Mouse (Mus musculus): ENCODE results near the gene Yars. TPM values are rescaled to one million over a fixed set of nuclear protein-coding genes. Genes with fewer than 3 reads are reported as not detected.

Gene Yars
- total and polyA plus RNA-seq, 3 experiments: 89.5 to 539 (median 179) TPM

DNA sequence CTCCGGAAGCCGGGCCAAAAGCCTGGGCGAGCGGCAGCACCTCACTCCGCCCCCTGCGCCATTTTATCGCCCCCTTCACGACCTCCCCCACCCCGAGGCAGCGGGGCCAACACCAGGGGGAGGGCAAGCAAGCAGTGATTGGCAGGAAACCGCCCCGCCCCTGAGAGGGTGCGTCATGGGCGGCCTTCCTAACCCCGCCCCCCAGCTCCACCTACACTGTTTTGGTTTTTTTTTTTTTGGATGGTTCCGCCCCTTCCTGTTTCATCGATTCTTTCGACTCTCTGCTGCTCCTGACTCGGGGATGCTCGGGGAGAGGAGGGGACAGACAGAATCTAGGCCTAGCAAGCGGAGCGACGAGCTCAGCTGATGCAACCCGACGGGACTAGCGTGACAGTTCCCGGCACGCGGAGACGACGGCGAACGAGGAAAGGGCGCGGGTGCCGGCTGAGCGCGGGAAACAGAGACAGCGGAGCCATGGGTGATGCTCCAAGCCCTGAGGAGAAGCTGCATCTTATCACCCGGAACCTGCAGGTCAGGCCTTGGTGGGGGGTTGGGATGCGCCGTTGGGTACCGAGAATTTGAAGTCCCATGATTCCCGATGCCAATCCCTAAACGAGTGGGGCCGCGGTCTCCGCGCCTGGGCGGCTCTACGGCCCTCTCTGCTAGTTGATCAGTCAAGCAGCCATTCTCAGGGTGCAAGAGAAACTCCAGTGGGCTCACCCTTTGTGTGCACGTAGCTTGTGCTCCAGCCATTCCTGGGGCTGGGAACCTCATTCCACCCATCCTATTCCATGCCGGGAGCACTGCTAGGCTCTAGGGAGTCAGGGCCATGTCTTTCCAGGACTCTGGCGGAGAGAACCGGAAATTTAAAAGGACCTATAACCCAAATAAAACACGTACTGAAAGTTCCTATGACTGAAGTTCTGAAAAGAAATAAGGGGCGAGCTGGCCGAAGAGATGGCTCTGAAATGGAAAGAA lies at the start of gene Yars, which contains the start of gene S100pbp (continued):
- TF ChIP-seq TBP (IDR thresholded peaks at IDR 0.05; ENCODE audit: low read depth, low read length) (0 out of 2 replicates have a peak, but pooled peaks have one; percentile 71), ZC3H11A (IDR thresholded peaks at IDR 0.05; ENCODE audit: low read depth, low read length) (no peak), TCF12 (IDR thresholded peaks at IDR 0.05; ENCODE audit: low read depth, low read length) (peak; percentile 65), UBTF (IDR thresholded peaks at IDR 0.05; ENCODE audit: borderline replicate concordance, insufficient read depth, low read depth, low read length) (no peak), MAFK (IDR thresholded peaks at IDR 0.05; ENCODE audit: borderline replicate concordance, low read depth, low read length) (no peak), GABPA (IDR thresholded peaks at IDR 0.05; ENCODE audit: low read depth, low read length) (peak; percentile 58; the same call in 1 of the 2 replicates)

DNA sequence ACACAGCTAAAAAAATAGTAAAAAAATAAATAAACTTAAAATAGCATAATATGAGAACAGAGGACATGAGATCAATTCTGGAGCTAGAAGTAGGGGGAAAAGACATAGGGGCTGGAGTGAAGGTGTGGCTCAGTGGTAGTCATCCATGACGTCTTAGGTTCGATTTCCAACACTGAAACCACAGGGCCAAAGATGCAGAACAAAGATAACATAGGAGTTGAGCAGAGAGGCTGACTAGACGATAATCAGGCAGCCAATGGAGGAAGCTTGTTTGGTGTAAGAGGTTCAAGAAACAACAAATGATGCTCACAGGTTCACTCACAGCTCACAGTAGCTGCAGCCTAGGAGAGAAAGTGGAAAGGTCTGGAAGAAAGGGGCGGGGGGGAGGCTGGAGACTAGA lies 48.8 kb upstream of the Yars start:
- no peaks in the 10 kb centered on the region for H3K9me3 ChIP-seq (replicated peaks; ENCODE audit: insufficient read depth, low read length)
- peak; percentile 78 for DNase-seq (ENCODE audit: low read depth, low spot score)
- H3K36me3 ChIP-seq (ENCODE audit: control insufficient read depth in 1 of 2, insufficient read depth in 2 of 2, low read length in 2 of 2): peaks cover 0 to 48% of the 10 kb centered on the region in 2 experiments; a peak in 2 of 4 replicates
- H3K27me3 ChIP-seq (ENCODE audit: control insufficient read depth in 1 of 2, insufficient read depth in 2 of 2, low read length in 2 of 2): no peaks in the 10 kb centered on the region
- H3K79me2 ChIP-seq (ENCODE audit: control insufficient read depth, insufficient read depth, low read length, poor library complexity): peaks cover 2% of the 10 kb centered on the region; the same call in 1 of the 2 replicates
- H3K4me3 ChIP-seq (ENCODE audit: control insufficient read depth in 1 of 2, insufficient read depth in 1 of 2, low read depth in 2 of 2, low read length in 2 of 2): peak overlapping the region in 1 of 2 experiments; percentile 13; a peak in 3 of 4 replicates
- H3K27ac ChIP-seq (ENCODE audit: control insufficient read depth, low read depth, low read length): peak overlapping the region; percentile 82
- H3K9ac ChIP-seq (ENCODE audit: control insufficient read depth, low read depth, low read length, poor library complexity, severe bottlenecking): peak overlapping the region; percentile 28; the same call in 1 of the 2 replicates
- H3K4me1 ChIP-seq (ENCODE audit: control insufficient read depth in 1 of 2, insufficient read depth in 2 of 2, low read length in 2 of 2): peaks cover 35 to 59% of the 10 kb centered on the region in 2 experiments
- no peak for TF ChIP-seq KAT2A (conservative IDR thresholded peaks at IDR 0.05; ENCODE audit: low read depth, low read length)
- TF ChIP-seq POLR2AphosphoS2 (IDR thresholded peaks at IDR 0.05; ENCODE audit: low read length): no peak
- peak; percentile 6; the same call in 1 of the 2 replicates for TF ChIP-seq ZC3H11A (IDR thresholded peaks at IDR 0.05; ENCODE audit: low read depth, low read length)
- no peak for TF ChIP-seq ZMIZ1 (IDR thresholded peaks at IDR 0.05; ENCODE audit: low read depth, low read length)
- TF ChIP-seq NRF1 (IDR thresholded peaks at IDR 0.05; ENCODE audit: insufficient read depth, low read depth, low read length, poor library complexity, severe bottlenecking): no peak
- TF ChIP-seq ZKSCAN1 (IDR thresholded peaks at IDR 0.05; ENCODE audit: low read depth, low read length): no peak
- peak; percentile 86 for TF ChIP-seq GATA1 (IDR thresholded peaks at IDR 0.05; ENCODE audit: low read depth, low read length)
- TF ChIP-seq ZNF384 (IDR thresholded peaks at IDR 0.05; ENCODE audit: low read depth, low read length): no peak
- TF ChIP-seq USF1 (IDR thresholded peaks at IDR 0.05; ENCODE audit: low read depth, low read length): no peak
- TF ChIP-seq UBTF (IDR thresholded peaks at IDR 0.05; ENCODE audit: borderline replicate concordance, insufficient read depth, low read depth, low read length): no peak
- peak; percentile 60 for TF ChIP-seq MAFK (IDR thresholded peaks at IDR 0.05; ENCODE audit: borderline replicate concordance, low read depth, low read length)
- TF ChIP-seq SIN3A (IDR thresholded peaks at IDR 0.05; ENCODE audit: low read length): 0 out of 2 replicates have a peak, but pooled peaks have one; percentile 24
- no peak for TF ChIP-seq RAD21 (IDR thresholded peaks at IDR 0.05; ENCODE audit: low read depth, low read length)
- TF ChIP-seq MEF2A (IDR thresholded peaks at IDR 0.05; ENCODE audit: extremely low read depth, insufficient replicate concordance, low read depth, low read length, poor library complexity, severe bottlenecking): no peak
- peak; percentile 74 for TF ChIP-seq TCF12 (IDR thresholded peaks at IDR 0.05; ENCODE audit: low read depth, low read length)
- no peak for TF ChIP-seq JUND (IDR thresholded peaks at IDR 0.05; ENCODE audit: low read depth, low read length)
- no peak for TF ChIP-seq MXI1 (IDR thresholded peaks at IDR 0.05; ENCODE audit: low read depth, low read length)
- TF ChIP-seq USF2 (IDR thresholded peaks at IDR 0.05; ENCODE audit: borderline replicate concordance in 1 of 2, insufficient read depth in 1 of 2, low read depth in 1 of 2, low read length in 2 of 2): no peak
- peak; percentile 81 for TF ChIP-seq ETS1 (IDR thresholded peaks at IDR 0.05; ENCODE audit: low read depth, low read length)
- TF ChIP-seq E2F4 (IDR thresholded peaks at IDR 0.05; ENCODE audit: borderline replicate concordance, low read depth, low read length): no peak
- TF ChIP-seq RCOR1 (IDR thresholded peaks at IDR 0.05; ENCODE audit: low read depth, low read length): peak; percentile 44
- no peak for TF ChIP-seq CHD2 (IDR thresholded peaks at IDR 0.05; ENCODE audit: low read length)
- TF ChIP-seq MYB (IDR thresholded peaks at IDR 0.05; ENCODE audit: low read depth, low read length): no peak
- TF ChIP-seq HCFC1 (IDR thresholded peaks at IDR 0.05; ENCODE audit: low read depth, low read length): 0 out of 2 replicates have a peak, but pooled peaks have one; percentile 16
- peak; percentile 36; the same call in 1 of the 2 replicates for TF ChIP-seq BHLHE40 (IDR thresholded peaks at IDR 0.05; ENCODE audit: borderline replicate concordance, low read depth, low read length)
- no peak for TF ChIP-seq CHD1 (IDR thresholded peaks at IDR 0.05; ENCODE audit: low read depth, low read length)
- TF ChIP-seq GABPA (IDR thresholded peaks at IDR 0.05; ENCODE audit: low read depth, low read length): no peak
- TF ChIP-seq MAZ (IDR thresholded peaks at IDR 0.05; ENCODE audit: low read depth, low read length): 0 out of 2 replicates have a peak, but pooled peaks have one; percentile 55
- TF ChIP-seq TAL1 (IDR thresholded peaks at IDR 0.05; ENCODE audit: low read length): peak; percentile 80

Data from MEL (cell line).